Mouse (Mus musculus) right cerebral cortex, postnatal 14 days (tissue): ENCODE results near the gene Nme7.

Experiments used
- DNase-seq: peaks from one replicate; pipeline ENCODE4 v3.0.0; 2022

Gene Nme7

DNA sequence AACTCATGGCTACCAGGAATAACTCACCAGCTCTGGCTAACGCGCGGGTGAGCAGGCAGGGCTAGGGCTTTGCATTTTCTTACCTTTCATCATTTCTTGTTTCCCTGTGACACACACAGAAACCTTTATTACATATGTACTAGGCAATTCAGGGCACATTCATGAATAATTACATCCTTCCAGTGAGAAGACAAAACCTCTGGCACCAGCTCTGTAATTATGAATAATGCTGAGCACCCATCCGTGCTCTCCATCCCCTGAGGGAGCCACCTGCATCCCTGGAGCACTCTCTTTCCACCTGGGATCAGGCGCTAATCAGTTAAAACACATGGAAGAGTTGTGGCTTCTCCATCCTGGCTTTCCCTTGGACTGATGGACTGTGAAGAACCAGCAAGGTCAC, at the start of gene Nme7:
Gene Nme7, plus strand, starts transcription at position 301 of the 400 bp plus-strand sequence.
- no peak for DNase-seq

DNA sequence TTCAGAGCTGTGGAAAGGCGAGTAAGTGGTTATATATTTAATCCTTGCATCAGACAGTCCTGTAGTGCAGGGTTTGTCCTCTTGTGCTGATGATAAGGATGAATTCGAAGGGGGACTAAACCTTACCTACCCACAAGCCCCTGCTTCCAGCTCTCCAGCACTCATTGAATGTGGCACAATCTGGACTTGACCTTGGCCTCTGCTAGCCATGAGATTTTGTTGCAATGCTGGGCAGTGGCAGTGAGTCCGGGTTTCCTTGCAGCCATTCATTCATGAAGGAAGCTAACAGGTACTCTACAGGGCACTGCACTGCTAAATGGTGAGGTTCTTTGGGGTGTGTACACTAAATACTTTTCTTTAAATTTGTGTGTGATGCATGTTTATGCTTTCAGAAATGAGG, 49.1 kb upstream of the Nme7 start:
- DNase-seq, result no peak

DNA sequence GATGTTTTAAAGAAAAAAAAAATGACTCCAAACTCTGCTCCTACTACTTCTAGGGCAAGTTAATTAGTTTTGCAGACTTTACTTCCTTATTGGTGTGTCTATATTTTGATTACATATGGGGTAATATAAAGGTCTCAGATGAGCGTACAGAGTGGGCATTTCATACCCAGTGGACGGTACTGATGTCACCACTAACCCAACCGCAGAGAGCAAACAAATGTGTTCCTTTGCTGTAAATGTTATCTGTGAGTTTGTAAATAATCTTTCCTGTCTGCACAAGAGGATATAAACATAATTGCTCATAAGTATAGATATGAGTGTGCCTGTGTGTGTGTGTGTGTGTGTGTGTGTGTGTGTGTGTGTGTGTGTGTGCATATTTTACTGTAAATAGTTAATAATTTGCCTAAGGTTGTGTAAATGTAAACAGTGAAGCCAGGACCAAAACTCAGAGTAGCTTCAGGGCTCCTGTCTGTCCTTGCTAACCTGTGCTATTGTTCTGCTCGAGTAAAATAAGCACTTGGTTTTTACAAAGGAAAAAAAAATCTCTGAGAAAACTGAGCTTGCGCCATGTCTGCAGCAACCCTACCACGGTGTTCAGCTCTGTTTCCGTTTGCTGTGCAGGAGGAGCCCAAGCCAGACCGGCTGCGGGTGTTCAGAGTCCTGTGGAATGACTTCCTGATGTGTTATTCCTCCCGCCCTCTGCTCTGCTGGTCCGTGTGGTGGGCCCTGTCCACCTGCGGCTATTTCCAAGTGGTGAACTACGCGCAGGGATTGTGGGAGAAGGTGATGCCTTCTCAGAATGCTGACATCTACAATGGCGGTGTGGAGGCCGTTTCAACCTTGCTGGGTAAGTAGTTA, 43.5 kb upstream of the Nme7 start:
- no peak for DNase-seq

DNA sequence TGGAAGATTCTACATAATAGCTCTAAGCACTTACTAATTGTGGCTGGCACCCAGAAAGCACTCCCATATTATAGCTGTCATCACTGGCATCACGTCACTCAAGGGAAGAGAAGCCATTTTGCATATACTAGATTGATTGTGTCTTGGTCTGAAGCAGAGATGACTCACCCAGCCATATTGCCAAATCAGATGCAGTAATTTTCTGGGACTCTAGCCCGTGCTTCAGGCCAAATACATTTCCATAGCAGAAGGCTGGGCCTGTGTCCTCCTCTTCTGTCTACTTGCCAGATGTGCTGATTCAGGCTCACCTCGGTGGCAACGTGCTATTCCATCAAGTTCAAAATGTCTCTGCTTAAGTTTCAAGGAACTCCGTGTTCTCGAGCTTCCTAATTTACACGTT, 42.4 kb upstream of the Nme7 start:
- DNase-seq, result no peak

DNA sequence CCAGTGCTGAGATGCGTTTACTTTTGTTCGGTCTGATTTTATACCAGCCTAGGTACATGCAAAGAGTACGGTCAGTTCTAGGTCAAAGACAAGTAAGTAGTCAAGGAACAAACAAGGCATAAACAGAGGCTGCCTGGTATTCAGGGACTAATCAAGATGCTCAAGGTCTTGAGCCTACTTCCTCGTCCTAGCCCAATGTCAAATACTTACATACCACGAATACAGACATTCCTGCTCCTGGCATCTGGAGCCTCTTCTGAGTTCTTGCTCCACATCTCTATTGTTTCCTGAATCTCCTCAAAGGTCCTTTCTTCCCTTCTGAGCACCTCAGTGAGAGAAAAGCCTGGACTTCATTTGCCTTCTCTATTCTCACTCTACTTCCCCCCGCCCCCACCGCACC, 33.0 kb upstream of the Nme7 start:
- no peak for DNase-seq

DNA sequence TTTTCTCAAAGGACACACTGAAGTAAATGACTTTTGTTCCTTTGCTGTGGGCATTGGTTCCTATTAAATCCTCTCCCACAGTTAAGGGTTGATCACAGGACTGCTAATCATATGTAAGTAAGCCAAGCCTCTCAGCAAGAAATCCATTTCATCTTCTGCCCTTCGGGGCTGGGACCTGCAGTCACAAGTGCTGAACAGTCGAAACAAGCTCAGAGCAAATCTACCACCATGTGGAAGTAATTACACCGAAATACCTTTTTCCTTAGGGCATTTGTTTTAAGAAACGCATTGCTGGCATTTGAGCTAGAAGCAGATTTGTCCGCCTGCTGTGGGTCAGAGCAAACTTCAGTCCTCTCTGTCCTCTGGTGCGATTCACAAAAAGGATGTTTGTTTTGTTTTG, 30.3 kb upstream of the Nme7 start:
- DNase-seq, result no peak

DNA sequence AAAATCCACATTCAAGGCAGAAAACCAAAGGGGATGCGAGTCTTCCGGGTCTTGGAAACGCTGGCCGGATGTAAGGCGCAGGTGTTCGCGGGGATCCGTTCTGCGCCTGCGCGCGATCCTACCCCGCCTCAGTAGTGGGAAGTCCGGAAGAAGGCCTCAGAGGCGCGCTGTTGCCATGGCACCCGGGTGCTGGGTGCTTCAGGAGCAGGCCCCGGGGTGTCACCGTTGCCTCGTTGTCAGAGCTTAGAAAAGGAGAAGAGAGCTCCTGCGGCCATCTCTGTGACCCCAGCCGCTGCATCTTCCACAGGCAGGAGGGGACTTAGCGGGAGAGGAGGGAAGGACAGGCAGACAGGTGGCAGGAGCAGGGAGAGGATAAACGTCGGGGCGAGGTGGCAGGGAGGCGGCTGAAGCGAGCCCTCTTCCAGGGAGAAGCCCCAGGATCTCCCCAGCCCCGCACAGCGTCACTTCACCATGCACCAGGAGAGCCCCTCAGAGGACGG, 28.4 kb upstream of the Nme7 start, which contains the start of gene Ccdc181:
Gene Ccdc181, plus strand, starts transcription at position 131 of the 500 bp plus-strand sequence.
- DNase-seq, result peak; percentile 93

DNA sequence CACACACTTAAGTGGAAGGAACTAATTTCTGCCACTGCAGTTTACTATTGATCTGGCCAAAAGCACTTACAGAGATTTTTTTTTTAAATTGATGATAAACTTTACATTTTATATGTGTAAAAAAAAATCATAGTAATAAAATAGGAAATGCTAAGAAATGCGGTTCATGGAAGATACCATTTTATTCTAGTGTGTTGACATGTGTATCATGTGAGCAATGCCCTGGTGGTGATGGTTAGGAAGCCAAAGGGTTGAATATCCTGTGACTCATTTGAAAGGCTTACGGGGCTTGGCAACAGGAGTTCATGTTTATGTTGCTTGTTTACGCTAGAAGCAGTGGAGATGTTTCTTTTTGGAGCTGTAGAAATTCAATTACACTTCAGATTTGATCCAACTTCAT, 27.4 kb upstream of the Nme7 start:
- DNase-seq, result no peak

DNA sequence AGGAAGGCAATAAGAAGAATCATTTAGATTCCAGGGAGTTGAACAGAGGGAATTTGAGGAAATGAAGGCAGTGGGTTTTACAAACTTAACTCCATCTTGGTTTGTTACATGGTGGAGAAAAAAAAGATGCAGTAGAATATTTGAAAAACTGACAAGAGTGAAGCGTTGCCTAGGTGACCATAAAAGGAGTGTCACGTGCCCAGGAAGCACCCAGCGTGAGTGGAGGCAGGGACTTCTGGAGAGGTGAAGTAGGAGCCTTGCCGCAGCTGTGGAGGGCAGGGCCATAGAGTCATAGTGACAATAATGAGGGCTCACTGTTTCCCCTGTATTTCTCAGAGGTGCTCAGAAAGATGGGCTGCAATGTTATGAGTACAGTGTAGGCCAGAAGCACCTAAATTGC, 24.6 kb upstream of the Nme7 start:
- no peak for DNase-seq

DNA sequence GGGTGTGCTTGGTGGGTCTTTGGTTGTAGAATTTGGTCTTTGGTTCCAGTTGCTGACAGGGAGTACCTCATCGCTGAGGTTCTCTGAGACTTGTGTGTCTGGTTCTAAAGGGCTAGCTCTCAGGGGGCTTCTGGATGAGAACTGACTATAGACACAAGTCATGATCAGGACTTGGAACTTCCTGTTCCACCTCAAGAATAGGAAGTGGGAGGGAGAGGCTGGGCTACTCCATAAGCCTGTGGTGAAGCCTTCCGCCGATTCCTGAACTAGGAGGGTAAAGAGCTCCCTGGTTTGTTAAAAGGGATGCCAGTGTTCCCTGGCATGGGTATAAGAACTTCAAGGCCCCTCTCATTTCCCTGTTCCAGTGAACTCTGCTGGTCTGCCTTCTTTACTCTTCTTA, 19.9 kb upstream of the Nme7 start:
- DNase-seq, result no peak

DNA sequence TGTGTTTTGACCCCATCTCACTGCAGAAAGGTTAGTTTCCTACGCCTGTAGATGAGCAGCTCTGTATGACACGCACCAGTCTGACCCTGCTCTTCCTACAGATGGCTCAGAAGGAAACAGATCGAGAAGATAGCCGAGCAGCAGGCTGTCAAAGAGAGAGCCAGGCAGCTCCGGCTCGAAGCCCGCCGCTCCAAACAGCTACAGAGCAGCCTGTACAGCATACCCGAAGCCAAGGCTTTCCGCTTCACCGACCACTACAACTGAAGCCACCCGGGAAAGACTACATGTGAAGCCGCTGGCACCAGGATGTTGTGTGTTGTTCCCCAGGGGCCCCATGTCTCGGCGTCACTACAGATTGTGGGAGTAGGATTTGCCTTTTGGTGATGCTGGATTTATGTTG, 16.5 kb upstream of the Nme7 start:
- no peak for DNase-seq

DNA sequence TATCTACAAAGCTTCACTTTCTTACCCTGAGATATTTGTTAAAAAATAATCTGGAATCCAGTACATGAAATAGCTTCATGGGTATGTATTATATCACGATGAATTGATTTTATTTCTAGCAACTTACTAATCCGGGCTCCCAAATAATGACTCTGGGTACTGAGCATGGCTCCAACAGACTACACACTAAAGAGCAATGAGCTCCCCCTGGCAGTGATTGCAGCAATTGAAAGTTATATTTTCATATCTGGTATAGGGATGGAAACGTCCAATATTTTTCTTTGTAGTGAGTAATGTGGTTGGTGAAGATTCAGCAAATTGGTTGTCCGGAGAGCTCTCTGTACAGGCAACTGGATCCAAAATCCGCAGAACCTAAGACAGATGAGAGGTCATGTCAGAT, 11.9 kb upstream of the Nme7 start:
- DNase-seq, result no peak

DNA sequence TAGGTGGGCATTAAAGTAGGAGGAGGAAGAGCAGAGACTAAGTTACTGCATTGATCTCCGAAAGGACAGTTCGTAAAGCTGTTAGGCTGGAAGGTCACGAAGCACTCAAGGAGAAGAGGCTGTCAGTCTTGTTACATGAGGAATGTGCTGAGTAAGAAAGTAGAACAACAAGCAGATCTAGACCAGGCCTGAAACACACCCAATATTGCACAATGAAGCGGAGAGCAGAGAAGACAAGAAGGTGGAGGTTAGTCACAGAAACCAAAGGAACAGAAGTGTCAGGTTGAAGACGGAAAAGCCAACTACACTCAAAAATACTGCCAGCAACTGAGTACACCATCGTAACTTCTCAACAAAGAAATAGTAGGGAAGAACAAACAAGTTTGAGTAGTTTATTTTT, 9.8 kb upstream of the Nme7 start:
- DNase-seq, result no peak

DNA sequence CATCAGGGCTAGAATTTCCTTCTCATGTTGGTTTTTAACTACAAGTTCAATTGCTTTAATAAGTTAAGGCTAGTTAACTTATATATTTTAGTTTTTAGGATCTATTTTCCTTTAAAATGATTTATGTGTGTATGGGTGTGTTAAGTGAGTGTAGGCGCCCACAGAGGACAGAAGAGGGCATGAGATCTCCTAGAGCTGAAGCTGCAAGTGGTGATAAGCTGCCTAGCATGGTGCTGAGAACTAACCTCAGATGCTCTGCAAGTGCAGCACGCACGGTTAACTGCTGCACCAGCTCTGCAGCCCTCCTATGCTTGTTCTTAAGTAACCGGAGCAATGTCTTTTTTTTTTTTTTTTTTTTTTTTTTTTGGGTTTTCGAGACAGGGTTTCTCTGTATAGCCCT, 7.4 kb upstream of the Nme7 start:
- DNase-seq, result no peak

DNA sequence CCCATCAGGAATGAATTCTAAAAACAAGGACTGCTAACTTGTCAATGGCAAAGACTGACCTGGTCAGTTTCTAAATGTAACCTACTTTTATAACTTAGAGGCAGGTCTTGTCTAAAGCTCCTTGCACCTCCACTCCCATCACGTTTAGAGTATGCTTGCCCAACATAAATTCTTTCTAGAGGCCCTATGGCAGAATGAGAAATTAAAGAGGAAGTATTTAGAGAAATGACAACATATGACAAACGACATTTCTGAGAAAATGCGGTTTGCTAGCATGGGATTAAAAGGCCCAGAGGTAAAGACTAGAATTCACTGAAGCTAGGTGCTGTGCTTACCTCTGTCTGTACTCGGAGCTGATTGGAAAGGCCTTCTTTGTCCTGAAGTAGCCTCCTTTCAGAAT, 2.0 kb upstream of the Nme7 start:
- no peak for DNase-seq

DNA sequence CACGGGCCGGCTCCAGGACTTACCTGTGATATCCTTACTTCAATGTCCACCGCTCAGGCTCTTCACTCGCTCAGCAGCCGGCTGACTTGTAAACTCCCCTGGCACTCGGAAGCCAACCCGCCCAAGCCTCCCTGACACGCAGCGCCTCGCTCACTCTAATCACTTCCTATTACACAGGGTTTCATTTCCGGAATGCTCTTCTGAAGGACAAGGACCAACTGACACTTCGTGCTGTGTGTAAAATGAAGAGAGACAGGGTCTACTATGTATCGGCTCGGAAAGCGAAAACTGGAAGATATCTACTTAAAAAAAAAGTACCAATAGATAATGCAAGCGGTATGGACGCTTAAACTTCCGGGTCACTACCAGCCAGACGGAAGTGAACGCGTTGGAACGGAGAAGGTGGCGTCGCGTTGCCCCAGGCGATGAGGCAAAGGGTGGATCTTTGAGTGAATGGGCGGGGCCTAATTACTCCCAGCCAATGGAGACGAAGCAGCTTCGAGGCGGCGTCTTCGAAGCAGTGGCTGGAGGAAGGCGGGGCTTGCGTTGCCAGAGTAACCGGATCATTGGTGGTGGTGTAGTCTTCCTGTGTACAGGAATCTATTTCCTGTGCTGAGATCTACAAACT, 3.3 kb downstream of the Nme7 start, which contains the start of gene Blzf1:
Gene Blzf1, minus strand, starts transcription at position 366 of the 628 bp plus-strand sequence.
- DNase-seq, result peak; percentile 99

DNA sequence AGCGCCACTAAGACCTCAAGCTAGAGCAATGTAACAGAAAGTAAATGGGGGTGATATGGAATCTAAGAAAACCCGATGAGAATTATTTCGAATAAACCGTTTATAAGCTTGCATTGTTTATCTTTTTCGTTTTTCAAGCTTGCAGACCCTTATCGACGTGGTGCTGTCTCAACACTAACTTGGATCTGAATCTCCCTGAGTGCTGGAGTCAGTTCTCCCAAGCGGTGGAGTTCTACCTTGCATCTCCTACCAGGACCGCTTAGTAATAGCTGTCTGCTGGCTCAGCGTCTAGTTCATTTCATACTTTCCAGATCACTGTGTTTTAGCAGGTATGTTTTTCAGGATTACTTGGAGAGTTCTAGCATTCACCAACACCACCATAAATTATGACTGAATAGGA, 4.0 kb downstream of the Nme7 start:
- no peak for DNase-seq

DNA sequence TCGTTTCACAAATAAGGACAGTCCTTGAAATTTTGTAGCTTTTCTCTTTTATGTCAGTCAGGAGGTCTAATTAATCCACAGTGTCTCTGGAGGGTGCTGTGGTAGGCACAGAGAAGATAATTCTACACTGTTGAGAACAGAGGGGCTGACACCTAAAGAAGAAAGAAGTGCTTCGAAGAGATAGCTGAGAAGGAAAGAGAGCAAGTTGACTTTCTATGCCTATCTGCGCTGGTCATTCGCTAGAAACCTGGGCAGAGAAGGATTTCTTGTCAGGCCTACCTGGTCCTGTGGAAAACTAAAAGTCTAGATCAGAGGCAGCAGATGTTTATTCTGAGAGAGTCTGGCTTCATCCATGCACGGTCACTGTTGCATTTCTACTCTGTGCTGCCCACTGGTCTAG, 10.2 kb downstream of the Nme7 start:
- DNase-seq, result no peak

DNA sequence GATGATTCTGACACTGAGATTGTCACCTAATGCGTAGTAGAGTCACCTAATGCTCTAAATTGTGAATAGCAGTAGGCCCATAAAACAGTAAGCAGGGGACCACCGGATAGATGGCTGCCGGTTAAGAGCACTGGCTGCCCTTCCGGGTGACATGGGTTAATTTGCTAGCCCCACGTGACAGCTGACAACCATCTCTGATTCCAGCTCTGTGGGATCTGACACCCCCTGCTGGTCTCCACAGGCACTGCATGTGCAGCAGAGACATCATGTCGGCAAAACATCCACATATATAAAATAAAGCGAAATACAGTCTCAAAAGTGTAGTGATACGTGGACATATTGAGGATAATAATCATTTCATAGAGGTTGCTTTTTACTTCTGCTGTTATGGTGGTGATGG, 11.3 kb downstream of the Nme7 start:
- peak; percentile 60 for DNase-seq

DNA sequence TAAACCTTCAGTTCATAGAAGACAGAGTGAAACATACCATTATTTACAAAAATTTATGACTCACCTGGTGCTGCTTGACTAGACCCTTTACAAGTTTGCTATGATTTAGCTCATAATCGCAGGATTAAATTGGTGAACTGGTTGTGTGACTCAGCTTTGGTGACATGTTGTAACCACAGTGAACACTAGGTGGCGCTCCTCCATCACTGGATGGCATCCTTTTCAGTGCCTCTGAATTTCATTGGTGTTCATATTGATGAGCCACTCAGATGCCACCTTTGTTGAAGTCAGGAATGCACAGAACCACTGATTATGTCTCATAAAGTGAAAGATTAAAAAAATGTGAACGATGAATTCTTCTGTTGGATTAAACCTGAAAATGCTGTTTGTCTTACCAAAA, 12.8 kb downstream of the Nme7 start:
- DNase-seq, result peak; percentile 85

DNA sequence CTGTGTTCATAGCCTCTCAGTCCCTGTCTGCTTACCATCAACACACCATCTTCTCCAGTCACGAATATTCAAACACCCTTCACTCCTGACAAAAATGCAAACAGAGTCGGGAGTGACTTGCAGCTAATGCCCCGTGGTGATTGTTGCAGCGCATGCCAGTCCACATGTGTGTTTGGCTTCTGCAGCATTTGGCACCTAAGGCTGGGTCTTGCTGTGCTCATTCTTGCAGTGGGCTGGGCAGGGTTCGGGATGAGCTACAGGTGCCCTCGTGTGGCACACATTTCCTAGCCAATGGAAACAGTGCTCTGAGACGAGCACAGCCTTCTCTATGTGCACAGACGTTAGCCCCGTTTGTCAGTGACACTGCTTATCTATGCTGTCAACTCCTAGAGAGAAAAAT, 13.3 kb downstream of the Nme7 start:
- DNase-seq, result no peak

DNA sequence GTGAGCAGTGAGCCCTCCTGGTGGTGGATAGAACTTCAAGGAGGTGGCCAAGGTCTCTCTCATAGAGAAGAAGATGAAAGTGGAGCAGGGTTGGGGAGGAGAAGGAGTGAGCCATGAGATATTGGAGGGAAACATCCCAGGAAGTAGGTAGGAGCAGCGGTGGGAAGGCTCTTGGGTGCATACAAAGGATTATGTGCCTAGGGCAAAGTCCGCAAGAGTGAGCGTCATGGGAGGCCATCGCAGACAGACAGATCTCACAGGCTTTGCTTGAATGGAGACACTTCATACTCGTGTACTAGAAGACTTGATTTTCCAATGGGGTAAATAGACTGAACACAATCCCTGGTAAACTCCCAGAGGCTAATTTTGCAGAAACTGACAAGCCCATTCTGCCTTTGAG, 14.6 kb downstream of the Nme7 start:
- no peak for DNase-seq

DNA sequence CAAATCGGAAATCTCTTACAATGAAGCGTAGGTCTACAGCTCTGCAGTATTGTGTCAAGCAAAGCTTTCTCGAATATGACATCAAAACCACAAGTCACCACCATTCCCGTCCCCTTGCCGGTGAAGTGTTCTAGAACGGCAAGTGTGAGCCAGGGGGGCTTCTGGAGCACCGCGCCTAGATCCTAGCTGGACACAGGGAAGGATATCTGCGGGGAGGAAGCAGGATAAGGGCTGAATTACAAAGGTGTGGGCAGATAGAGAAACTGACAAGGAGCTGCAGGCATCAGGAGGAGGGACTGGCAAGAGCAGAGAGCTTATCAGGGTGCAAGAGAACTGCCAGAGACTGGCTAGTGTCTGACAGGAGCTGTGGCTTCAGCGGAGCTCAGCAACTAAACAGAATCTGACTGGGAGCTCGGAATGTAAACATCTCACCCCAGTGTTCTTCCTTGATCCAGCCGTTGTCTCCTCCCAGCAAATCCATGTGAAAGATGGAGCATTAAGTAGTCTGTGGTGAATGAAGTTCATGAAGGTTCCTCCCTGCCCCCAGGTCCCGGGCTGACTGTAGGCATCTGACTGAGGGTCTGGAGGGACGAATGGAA, 15.7 kb downstream of the Nme7 start:
- no peak for DNase-seq

DNA sequence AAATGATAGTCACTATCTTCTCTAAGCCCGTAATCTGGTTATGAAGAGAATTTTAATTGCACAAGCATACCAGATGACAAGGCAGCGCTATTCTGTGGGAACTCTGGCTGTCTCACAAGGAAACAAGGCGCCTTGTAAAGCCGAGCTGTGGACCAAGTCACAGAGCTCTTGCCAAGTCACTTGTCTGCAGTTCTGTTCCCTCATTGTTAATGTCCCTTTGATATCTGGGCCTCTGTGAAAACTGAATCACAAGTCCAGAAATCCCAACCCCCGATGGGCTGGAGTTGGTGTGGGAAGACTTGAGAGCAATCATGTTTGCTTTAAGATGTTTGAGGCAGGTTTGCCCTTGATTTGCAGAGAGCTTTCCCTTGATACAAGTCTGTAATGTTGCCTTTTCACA, 16.8 kb downstream of the Nme7 start:
- peak; percentile 16 for DNase-seq
